Mouse (Mus musculus) left cerebral cortex, adult 2 months (tissue): ENCODE results near the gene Shisa7. TPM values are rescaled to one million over a fixed set of nuclear protein-coding genes. Genes with fewer than 3 reads are reported as not detected.
A peak's percentile ranks its signal among the peaks of the same experiment; 100 is the strongest.
"Not testable (repeated sequence)": the region's sequence is repeated elsewhere in the genome, so short reads cannot be mapped to it uniquely, and the experiment has no call there.

Source experiments
- DNase-seq, 2 experiments: peaks; one replicate each; pipeline ENCODE4 v3.0.0; 2021 to 2022; ENCODE audit warnings: low spot score in 2 of 2, mixed read lengths in 1 of 2; ENCODE audit errors: extremely low spot score in 1 of 2
- H3K27ac ChIP-seq: fragments of 200-600 bp; 2 replicates; pipeline ENCODE4 v1.8.1; 2022
- H3K4me3 ChIP-seq: fragments of 200-600 bp; 2 replicates; pipeline ENCODE4 v1.8.1; 2022
- CTCF ChIP-seq: fragments of 200-600 bp; IDR thresholded peaks from 2 replicates; pipeline ENCODE4 v1.8.1; 2022; ENCODE audit warnings: antibody characterized with exemption, mild to moderate bottlenecking, moderate library complexity
- intact Hi-C: fragments of 180-260 bp; cut with DNase I; formaldehyde crosslinking; loops from one replicate; pipeline ENCODE4 v1.15.1; 2025
- total RNA-seq, 2 experiments: library from RNA; stranded (reverse); gene quantifications; 2 replicates each; pipeline ENCODE4 v1.2.3; 2021

The Shisa7 gene
- total RNA-seq, 2 experiments from 2014 or later, result 134 to 138 TPM

GRCm38 (mm10) chr7:4864130-4864845, 19.8 kb upstream of the Shisa7 start:
- Histone ChIP-seq H3K27ac (no peak overlapping the region), H3K4me3 (no peak overlapping the region)
- DNase-seq, result no peak
- intact Hi-C loops, result no loop called here
- no peak for TF ChIP-seq CTCF

GRCm38 (mm10) chr7:4863541-4864080, 19.1 kb upstream of the Shisa7 start:
- no peak for DNase-seq
- H3K27ac ChIP-seq, result no peak overlapping the region
- H3K4me3 ChIP-seq, result no peak overlapping the region
- no peak for TF ChIP-seq CTCF
- intact Hi-C loops, result no loop called here

DNA sequence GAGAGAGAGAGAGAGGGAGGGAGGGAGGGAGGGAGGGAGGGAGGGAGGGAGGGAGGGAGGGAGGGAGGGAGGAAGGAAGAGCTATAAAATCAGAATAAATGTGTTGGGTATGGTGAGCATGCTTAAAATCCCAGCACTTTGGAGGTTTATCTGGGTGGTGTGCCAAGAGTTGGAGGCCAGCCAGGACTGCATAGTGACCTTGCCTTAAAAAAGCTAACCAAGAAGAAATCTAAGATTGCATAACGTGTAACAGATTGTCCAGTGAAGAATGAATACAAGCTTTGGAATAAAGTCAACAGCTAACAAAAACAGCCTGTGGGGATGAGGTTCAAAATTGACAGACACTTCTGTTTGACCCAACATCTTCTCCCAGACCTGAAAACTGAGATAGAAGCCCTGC, 18.5 kb upstream of the Shisa7 start:
- TF ChIP-seq CTCF, result no peak
- no peak overlapping the region for H3K27ac ChIP-seq
- intact Hi-C loops, result no loop called here
- no peak overlapping the region for H3K4me3 ChIP-seq
- DNase-seq, result no peak

DNA sequence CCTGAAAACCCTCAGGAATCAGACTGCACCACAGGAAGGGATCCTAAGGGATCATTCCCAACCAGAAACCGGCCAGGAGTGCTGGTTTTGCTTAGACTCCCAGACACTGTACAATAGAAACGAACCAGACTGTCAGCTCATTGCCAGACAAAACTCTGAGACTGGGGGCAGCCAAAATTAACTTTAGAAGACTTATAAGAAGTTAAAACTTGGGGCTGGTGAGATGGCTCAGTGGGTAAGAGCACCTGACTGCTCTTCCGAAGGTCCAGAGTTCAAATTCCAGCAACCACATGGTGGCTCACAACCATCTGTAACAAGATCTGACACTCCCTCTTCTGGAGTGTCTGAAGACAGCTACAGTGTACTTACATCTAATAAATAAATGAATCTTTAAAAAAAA, 16.4 kb upstream of the Shisa7 start:
- H3K27ac ChIP-seq, H3K4me3 ChIP-seq, intact Hi-C loops, DNase-seq: not testable (repeated sequence)

- no peak overlapping the region for H3K27ac ChIP-seq
- intact Hi-C loops, result no loop called here
- no peak for TF ChIP-seq CTCF
- no peak overlapping the region for H3K4me3 ChIP-seq
- no peak for DNase-seq
Observed at GRCm38 (mm10) chr7:4859418-4859978, 15.0 kb upstream of the Shisa7 start.

GRCm38 (mm10) chr7:4857321-4857720, 12.8 kb upstream of the Shisa7 start:
- no peak for DNase-seq
- H3K27ac ChIP-seq, result no peak overlapping the region
- intact Hi-C loops, result no loop called here
- no peak overlapping the region for H3K4me3 ChIP-seq
- no peak for TF ChIP-seq CTCF

GRCm38 (mm10) chr7:4856508-4856907, 12.0 kb upstream of the Shisa7 start:
- Histone ChIP-seq H3K27ac (no peak overlapping the region), H3K4me3 (no peak overlapping the region)
- no peak for TF ChIP-seq CTCF
- no peak for DNase-seq
- intact Hi-C loops, result no loop called here

DNA sequence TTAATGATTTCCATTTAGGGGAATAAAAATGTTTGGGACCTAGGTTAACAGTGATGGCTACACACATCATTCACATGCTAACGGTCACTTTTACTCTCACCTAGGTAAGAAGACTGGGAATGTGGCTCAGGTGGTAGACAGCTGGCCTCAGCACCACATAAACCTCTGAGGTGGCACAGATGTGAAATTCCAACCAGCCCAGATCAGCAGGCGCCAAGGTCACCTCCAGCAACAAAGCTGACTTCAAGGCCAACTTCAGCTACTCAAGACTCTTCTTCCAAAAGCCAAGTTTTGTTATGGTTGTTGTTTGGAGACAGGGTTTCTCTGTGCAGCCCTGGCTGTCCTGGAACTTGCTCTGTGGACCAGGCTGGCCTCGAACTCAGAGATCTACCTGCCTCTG, 9.1 kb upstream of the Shisa7 start:
- Histone ChIP-seq H3K27ac (no peak overlapping the region), H3K4me3 (no peak overlapping the region)
- no peak for TF ChIP-seq CTCF
- DNase-seq, result no peak
- intact Hi-C loops, result no loop called here

GRCm38 (mm10) chr7:4851315-4851688, 6.8 kb upstream of the Shisa7 start:
- Histone ChIP-seq H3K27ac (no peak overlapping the region), H3K4me3 (no peak overlapping the region)
- no peak for TF ChIP-seq CTCF
- intact Hi-C loops, result no loop called here
- DNase-seq, result no peak

DNA sequence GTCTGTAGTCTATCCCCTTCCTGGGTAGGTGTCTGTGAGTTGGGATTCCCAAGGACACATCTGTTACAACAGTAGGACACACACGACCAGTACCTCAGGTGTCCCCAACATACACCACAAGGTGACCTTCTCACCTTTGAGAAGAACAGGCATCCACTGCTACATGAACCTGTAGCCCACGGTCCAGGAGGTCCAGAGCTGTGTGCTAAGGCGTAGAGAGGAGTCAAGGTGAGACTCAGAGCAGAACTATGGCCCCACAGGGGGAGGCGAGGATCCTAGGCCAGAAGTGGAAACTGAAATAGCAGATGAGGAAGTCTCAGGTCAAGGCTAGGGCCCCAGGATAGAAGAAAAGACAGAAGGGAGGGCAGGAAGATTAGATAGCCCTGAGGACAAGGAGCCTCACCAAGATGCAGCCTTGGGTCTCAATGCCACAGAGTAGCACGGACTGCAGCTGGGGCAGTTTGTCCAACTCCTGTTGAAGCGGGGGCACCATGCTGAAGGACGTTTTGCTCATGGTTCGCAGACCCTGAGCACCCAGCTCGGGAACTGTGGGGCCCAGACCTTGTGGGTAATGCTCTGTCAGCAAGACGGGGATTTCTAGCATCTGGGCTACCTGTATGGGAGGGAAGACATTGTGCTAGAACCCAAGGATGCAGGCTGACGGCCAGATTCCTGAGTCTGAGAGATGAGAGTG, 6.3 kb upstream of the Shisa7 start:
- no peak for TF ChIP-seq CTCF
- no peak overlapping the region for H3K27ac ChIP-seq
- intact Hi-C loops, result no loop called here

DNA sequence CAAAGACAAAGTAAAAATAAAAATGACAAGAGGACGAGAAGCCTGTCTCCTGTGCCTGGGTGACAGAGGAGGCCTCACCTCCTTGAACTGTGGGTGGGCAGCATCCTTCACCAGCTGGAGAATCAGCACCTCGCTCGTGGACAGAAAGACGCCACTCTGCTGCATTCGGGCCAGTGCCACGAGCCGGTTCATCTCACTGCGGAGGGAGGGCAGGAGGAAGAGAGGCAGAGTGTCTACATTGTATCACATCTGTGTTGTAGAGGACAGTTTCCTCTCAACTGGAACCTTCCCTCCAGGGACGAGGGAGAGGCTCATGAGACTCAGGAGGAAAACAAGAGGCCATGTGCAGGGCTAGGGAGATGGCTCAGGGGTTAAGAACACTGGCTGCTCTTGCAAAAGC, 4.9 kb upstream of the Shisa7 start:
- no peak overlapping the region for H3K27ac ChIP-seq
- TF ChIP-seq CTCF, result no peak
- intact Hi-C loops, result loop anchor here (10.0 kb wide), 1 partner anchor 205 kb away; the partner anchor contains the start of gene Zfp580

More for the DNA sequence above, 6.3 kb upstream of the Shisa7 start:
- H3K4me3 ChIP-seq, result no peak overlapping the region
- no peak for DNase-seq

GRCm38 (mm10) chr7:4844917-4845309, 417 bp upstream of the Shisa7 start:
- Histone ChIP-seq H3K27ac (peak overlapping the region; percentile 96), H3K4me3 (peak overlapping the region; percentile 55)
- intact Hi-C loops, result loop anchor here (2.0 to 10.0 kb wide), 2 partner anchors 70 to 210 kb away; partner anchors contain the start of genes Zfp580 and Zfp628
- DNase-seq, result peak; percentile 89
- TF ChIP-seq CTCF, result no peak

More for the DNA sequence above, 4.9 kb upstream of the Shisa7 start:
- DNase-seq, result no peak
- no peak overlapping the region for H3K4me3 ChIP-seq
